Mouse (Mus musculus) retina, embryonic 14.5 days (tissue): ENCODE data around the gene Arel1.

Experiments
- DNase-seq: peaks from one replicate; pipeline ENCODE4 v3.0.0-alpha.2; 2015; ENCODE audit warnings: low spot score

The Arel1 gene

GRCm38 (mm10) chr12:84907024-84907626 is 63.6 kb downstream of the Arel1 start:
- no peak for DNase-seq

- DNase-seq, result no peak
Observed at GRCm38 (mm10) chr12:84904399-84904798, 66.3 kb downstream of the Arel1 start.

GRCm38 (mm10) chr12:84900317-84900716 is 70.4 kb downstream of the Arel1 start:
- no peak for DNase-seq

- no peak for DNase-seq
Observed at GRCm38 (mm10) chr12:84897322-84897721, 73.4 kb downstream of the Arel1 start.

GRCm38 (mm10) chr12:84896235-84896634 is 74.5 kb downstream of the Arel1 start:
- no peak for DNase-seq

- no peak for DNase-seq
Observed at GRCm38 (mm10) chr12:84893648-84894628, 76.8 kb downstream of the Arel1 start.

GRCm38 (mm10) chr12:84890289-84890688 is 80.4 kb downstream of the Arel1 start:
- no peak for DNase-seq

GRCm38 (mm10) chr12:84885107-84885876 is 85.4 kb downstream of the Arel1 start:
- no peak for DNase-seq

- no peak for DNase-seq
Observed at GRCm38 (mm10) chr12:84884423-84885076, 86.2 kb downstream of the Arel1 start.

- no peak for DNase-seq
Observed at GRCm38 (mm10) chr12:84882796-84883195, 87.9 kb downstream of the Arel1 start.

GRCm38 (mm10) chr12:84880091-84880490 is 90.6 kb downstream of the Arel1 start:
- DNase-seq, result no peak

- DNase-seq, result peak; percentile 79
Observed at GRCm38 (mm10) chr12:84876481-84877121, 94.1 kb downstream of the Arel1 start, which contains the start of gene Ltbp2. Ltbp2 (minus strand) TSS chr12:84876532.

- peak; percentile 31 for DNase-seq
Observed at GRCm38 (mm10) chr12:84875761-84876480, 94.8 kb downstream of the Arel1 start.

- peak; percentile 82 for DNase-seq
Observed at GRCm38 (mm10) chr12:84873434-84873833, 97.3 kb downstream of the Arel1 start.

- DNase-seq, result no peak
Observed at GRCm38 (mm10) chr12:84872310-84872709, 98.4 kb downstream of the Arel1 start.
